Mouse (Mus musculus) central nervous system, embryonic 18 days (tissue): ENCODE data around the gene Gmnc. TPM values are rescaled to one million over a fixed set of nuclear protein-coding genes. Genes with fewer than 3 reads are reported as not detected.

Experiments used
- polyA plus RNA-seq: library from polyadenylated mRNA; depleted of rRNA; stranded (reverse); fragments of >200 nt; gene quantifications from 2 replicates; pipeline ENCODE4 v1.2.3, GENCODE M21; 2012; rRNA removed

Gene Gmnc
- polyA plus RNA-seq, result 0.56 and 1.2 TPM in 2 replicates

DNA sequence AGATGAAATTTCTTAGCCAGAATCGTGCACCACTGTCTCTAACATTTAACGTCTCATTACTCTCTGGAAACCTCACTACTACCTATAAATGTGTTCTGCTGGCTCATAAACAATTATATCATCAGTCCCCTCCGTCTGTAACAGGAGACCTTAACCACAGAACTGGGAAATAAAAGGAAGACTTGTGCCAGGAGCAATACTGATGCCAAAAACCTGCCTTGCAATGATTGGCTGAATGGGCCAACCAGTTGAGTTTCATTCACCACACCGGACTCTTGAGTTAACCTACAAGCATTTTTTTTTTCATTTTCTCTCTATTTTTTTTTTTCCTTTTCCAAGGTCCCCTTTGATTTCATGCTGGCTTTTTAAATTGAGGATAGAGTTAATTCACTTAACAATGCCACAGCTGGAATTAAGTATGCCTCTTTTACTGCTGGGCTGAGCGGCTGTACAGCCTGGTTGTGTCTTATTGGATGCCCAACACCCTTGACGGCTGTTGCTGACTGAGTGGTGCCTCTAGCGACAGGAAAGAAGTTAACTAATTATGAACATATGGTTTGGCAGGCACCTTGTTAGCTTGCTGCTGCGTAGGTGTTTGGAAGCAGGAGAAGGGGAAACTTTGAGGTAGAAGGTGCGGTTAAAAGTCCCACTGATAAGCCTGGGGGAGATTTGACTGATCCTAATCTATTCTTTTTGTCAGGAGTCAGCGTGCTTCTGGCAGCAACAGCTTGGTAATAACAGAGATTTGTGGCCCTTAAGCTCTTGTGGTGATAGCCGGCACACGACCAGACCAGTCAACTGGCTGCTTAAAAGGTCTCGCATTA lies at the start of gene Gmnc:
Gene Gmnc, minus strand, starts transcription at position 176 of the 824 bp plus-strand sequence.

